Mouse (Mus musculus): ENCODE results near the gene Hoxd11. TPM values are rescaled to one million over a fixed set of nuclear protein-coding genes. Genes with fewer than 3 reads are reported as not detected.

Hoxd11 gene
- total and polyA plus RNA-seq, 2 experiments from 2014 or later = 0.11 TPM; not detected in 1

- H3K4me3 ChIP-seq (ENCODE audit: low read depth, low read length) = peak overlapping the region; percentile 36
- DNase-seq (ENCODE audit: low spot score) (no peak), ATAC-seq (ENCODE audit: insufficient read depth, low read depth) (no peak)
- H3K9me3 ChIP-seq (replicated peaks; ENCODE audit: control insufficient read depth, low read length) = no peaks in the 10 kb centered on the region
- WGBS = under 1% methylated on average over 78 of the region's 78 CpGs
- peaks cover 99% of the 10 kb centered on the region for H3K27me3 ChIP-seq (ENCODE audit: control insufficient read depth, insufficient read depth, low read length)
- peaks cover 9% of the 10 kb centered on the region; the same call in 1 of the 2 replicates for H3K4me1 ChIP-seq (ENCODE audit: control insufficient read depth, insufficient read depth)
- H3K9ac ChIP-seq (replicated peaks; ENCODE audit: low read depth, low read length) = no peak overlapping the region
- H3K27ac ChIP-seq (ENCODE audit: low read depth) = no peak overlapping the region
- TF ChIP-seq CTCF (IDR thresholded peaks at IDR 0.05; ENCODE audit: low read depth) (no peak), EP300 (IDR thresholded peaks at IDR 0.05; ENCODE audit: low read depth) (no peak)
- peak overlapping the region; percentile 33 for H3K4me2 ChIP-seq (ENCODE audit: low read depth, low read length)
- no peaks in the 10 kb centered on the region for H3K36me3 ChIP-seq (replicated peaks; ENCODE audit: control insufficient read depth, insufficient read depth, low read length)
These were observed 2.5 kb downstream of the Hoxd11 start for GRCm38 (mm10) chr2:74681594-74682531.

GRCm38 (mm10) chr2:74682796-74683195 is 3.4 kb downstream of the Hoxd11 start:
- H3K9ac ChIP-seq (replicated peaks; ENCODE audit: low read depth, low read length) = no peak overlapping the region
- H3K27me3 ChIP-seq (ENCODE audit: control insufficient read depth, insufficient read depth, low read length) = peaks cover 99% of the 10 kb centered on the region
- H3K4me2 ChIP-seq (ENCODE audit: low read depth, low read length) = peak overlapping the region; percentile 33
- DNase-seq (ENCODE audit: low spot score) (no peak), ATAC-seq (ENCODE audit: insufficient read depth, low read depth) (no peak)
- no peaks in the 10 kb centered on the region for H3K36me3 ChIP-seq (replicated peaks; ENCODE audit: control insufficient read depth, insufficient read depth, low read length)
- H3K27ac ChIP-seq (ENCODE audit: low read depth) = no peak overlapping the region
- no peaks in the 10 kb centered on the region for H3K9me3 ChIP-seq (replicated peaks; ENCODE audit: control insufficient read depth, low read length)
- WGBS = 1% methylated on average over 45 of the region's 51 CpGs
- no peak for TF ChIP-seq EP300 (IDR thresholded peaks at IDR 0.05; ENCODE audit: low read depth)
- no peak for TF ChIP-seq CTCF (IDR thresholded peaks at IDR 0.05; ENCODE audit: low read depth)
- peaks cover 9% of the 10 kb centered on the region; the same call in 1 of the 2 replicates for H3K4me1 ChIP-seq (ENCODE audit: control insufficient read depth, insufficient read depth)
- peak overlapping the region; percentile 36 for H3K4me3 ChIP-seq (ENCODE audit: low read depth, low read length)

- no peaks in the 10 kb centered on the region for H3K36me3 ChIP-seq (replicated peaks; ENCODE audit: control insufficient read depth, insufficient read depth, low read length)
- no peak overlapping the region for H3K27ac ChIP-seq (ENCODE audit: low read depth)
- H3K4me2 ChIP-seq (ENCODE audit: low read depth, low read length) = no peak overlapping the region
- ATAC-seq (ENCODE audit: insufficient read depth, low read depth) (no peak; the same call in 1 of the 2 replicates), DNase-seq (ENCODE audit: low spot score) (no peak)
- WGBS = 3% methylated on average over 18 of the region's 18 CpGs
- H3K9me3 ChIP-seq (replicated peaks; ENCODE audit: control insufficient read depth, low read length) = no peaks in the 10 kb centered on the region
- H3K9ac ChIP-seq (replicated peaks; ENCODE audit: low read depth, low read length) = no peak overlapping the region
- H3K4me1 ChIP-seq (ENCODE audit: control insufficient read depth, insufficient read depth) = peaks cover 9% of the 10 kb centered on the region; the same call in 1 of the 2 replicates
- TF ChIP-seq EP300 (IDR thresholded peaks at IDR 0.05; ENCODE audit: low read depth) (no peak), CTCF (IDR thresholded peaks at IDR 0.05; ENCODE audit: low read depth) (no peak)
- H3K4me3 ChIP-seq (ENCODE audit: low read depth, low read length) = no peak overlapping the region
- H3K27me3 ChIP-seq (ENCODE audit: control insufficient read depth, insufficient read depth, low read length) = peaks cover 99% of the 10 kb centered on the region
These were observed 4.2 kb downstream of the Hoxd11 start for GRCm38 (mm10) chr2:74683471-74683951.

- TF ChIP-seq CTCF (IDR thresholded peaks at IDR 0.05; ENCODE audit: low read depth) (no peak), EP300 (IDR thresholded peaks at IDR 0.05; ENCODE audit: low read depth) (no peak)
- Histone ChIP-seq H3K27ac (ENCODE audit: low read depth) (no peak overlapping the region), H3K36me3 (replicated peaks; ENCODE audit: control insufficient read depth, insufficient read depth, low read length) (no peaks in the 10 kb centered on the region), H3K9ac (replicated peaks; ENCODE audit: low read depth, low read length) (no peak overlapping the region), H3K27me3 (ENCODE audit: control insufficient read depth, insufficient read depth, low read length) (peaks cover 99% of the 10 kb centered on the region), H3K4me3 (ENCODE audit: low read depth, low read length) (no peak overlapping the region), H3K9me3 (replicated peaks; ENCODE audit: control insufficient read depth, low read length) (no peaks in the 10 kb centered on the region), H3K4me1 (ENCODE audit: control insufficient read depth, insufficient read depth) (peaks cover 9% of the 10 kb centered on the region; the same call in 1 of the 2 replicates), H3K4me2 (ENCODE audit: low read depth, low read length) (no peak overlapping the region)
- 7% methylated on average over 12 of the region's 12 CpGs for WGBS
- DNase-seq (ENCODE audit: low spot score) (no peak), ATAC-seq (ENCODE audit: insufficient read depth, low read depth) (no peak)
These were observed 4.7 kb downstream of the Hoxd11 start for GRCm38 (mm10) chr2:74684106-74684505.

- H3K27me3 ChIP-seq (ENCODE audit: control insufficient read depth, insufficient read depth, low read length) = peaks cover 99% of the 10 kb centered on the region
- H3K4me3 ChIP-seq (ENCODE audit: low read depth, low read length) = no peak overlapping the region
- DNase-seq (ENCODE audit: low spot score) (no peak), ATAC-seq (ENCODE audit: insufficient read depth, low read depth) (no peak)
- no peak overlapping the region for H3K4me2 ChIP-seq (ENCODE audit: low read depth, low read length)
- no peak for TF ChIP-seq CTCF (IDR thresholded peaks at IDR 0.05; ENCODE audit: low read depth)
- no peak for TF ChIP-seq EP300 (IDR thresholded peaks at IDR 0.05; ENCODE audit: low read depth)
- no peaks in the 10 kb centered on the region for H3K9me3 ChIP-seq (replicated peaks; ENCODE audit: control insufficient read depth, low read length)
- 15% methylated on average over 4 of the region's 4 CpGs for WGBS
- no peak overlapping the region for H3K27ac ChIP-seq (ENCODE audit: low read depth)
- no peak overlapping the region for H3K9ac ChIP-seq (replicated peaks; ENCODE audit: low read depth, low read length)
- H3K4me1 ChIP-seq (ENCODE audit: control insufficient read depth, insufficient read depth) = peaks cover 9% of the 10 kb centered on the region; the same call in 1 of the 2 replicates
- H3K36me3 ChIP-seq (replicated peaks; ENCODE audit: control insufficient read depth, insufficient read depth, low read length) = no peaks in the 10 kb centered on the region
These were observed 5.8 kb downstream of the Hoxd11 start for GRCm38 (mm10) chr2:74685059-74685603.
